Mouse (Mus musculus): ENCODE results near the gene Olfr1330. TPM values are rescaled to one million over a fixed set of nuclear protein-coding genes. Genes with fewer than 3 reads are reported as not detected.
"Not testable (repeated sequence)": the region's sequence is repeated elsewhere in the genome, so short reads cannot be mapped to it uniquely, and the experiment has no call there.

Olfr1330 gene
- not detected in 2 replicates for polyA plus RNA-seq (2014; fragmentation: Nextera tagmentation; extraction: Ambion mirVana)

- H3K4me1 ChIP-seq (ENCODE audit: control insufficient read depth, insufficient read depth, low read length) = no peaks in the 10 kb centered on the region
- H3K4me2 ChIP-seq (ENCODE audit: low read depth, low read length) = no peak within 1 kb of the TSS
- WGBS = 83% methylated on average over 1 of the region's 1 CpGs
- H3K9me3 ChIP-seq (ENCODE audit: control insufficient read depth, low read length) = no peaks in the 10 kb centered on the region
- H3K27me3 ChIP-seq (ENCODE audit: control insufficient read depth, insufficient read depth, low read length) = no peaks in the 10 kb centered on the region
- no peak within 1 kb of the TSS for H3K27ac ChIP-seq (ENCODE audit: low read depth, low read length)
- H3K36me3 ChIP-seq (ENCODE audit: control insufficient read depth, insufficient read depth, low read length) = no peaks in the 10 kb centered on the region
- no peak for ATAC-seq (ENCODE audit: low read depth)
- no peak within 1 kb of the TSS for H3K9ac ChIP-seq (replicated peaks; ENCODE audit: low read depth, low read length)
- H3K4me3 ChIP-seq (ENCODE audit: low read depth, low read length) = no peak within 1 kb of the TSS
These were observed at the start of gene Olfr1330 for GRCm38 (mm10) chr4:118888297-118888696. Gene Olfr1330, plus strand, starts transcription at chr4:118888597.

- H3K4me1 ChIP-seq (ENCODE audit: control insufficient read depth, insufficient read depth, low read length) = no peaks in the 10 kb centered on the region
- no peaks in the 10 kb centered on the region for H3K27me3 ChIP-seq (ENCODE audit: control insufficient read depth, insufficient read depth, low read length)
- no peak for ATAC-seq (ENCODE audit: low read depth)
- H3K4me2 ChIP-seq (ENCODE audit: low read depth, low read length) = no peak overlapping the region
- H3K9ac ChIP-seq (replicated peaks; ENCODE audit: low read depth, low read length) = no peak overlapping the region
- H3K9me3 ChIP-seq (ENCODE audit: control insufficient read depth, low read length) = no peaks in the 10 kb centered on the region
- H3K27ac ChIP-seq (ENCODE audit: low read depth, low read length) = no peak overlapping the region
- no peaks in the 10 kb centered on the region for H3K36me3 ChIP-seq (ENCODE audit: control insufficient read depth, insufficient read depth, low read length)
- no peak overlapping the region for H3K4me3 ChIP-seq (ENCODE audit: low read depth, low read length)
- 83% methylated on average over 1 of the region's 1 CpGs for WGBS
These were observed 26.6 kb upstream of the Olfr1330 start for GRCm38 (mm10) chr4:118861791-118862190.

GRCm38 (mm10) chr4:118862704-118863103, 25.7 kb upstream of the Olfr1330 start:
- Histone ChIP-seq H3K9me3 (ENCODE audit: control insufficient read depth, low read length) (no peaks in the 10 kb centered on the region), H3K4me2 (ENCODE audit: low read depth, low read length) (no peak overlapping the region), H3K4me3 (ENCODE audit: low read depth, low read length) (no peak overlapping the region), H3K4me1 (ENCODE audit: control insufficient read depth, insufficient read depth, low read length) (no peaks in the 10 kb centered on the region), H3K9ac (replicated peaks; ENCODE audit: low read depth, low read length) (no peak overlapping the region), H3K36me3 (ENCODE audit: control insufficient read depth, insufficient read depth, low read length) (no peaks in the 10 kb centered on the region), H3K27ac (ENCODE audit: low read depth, low read length) (no peak overlapping the region), H3K27me3 (ENCODE audit: control insufficient read depth, insufficient read depth, low read length) (no peaks in the 10 kb centered on the region)
- WGBS = 54% methylated on average over 4 of the region's 4 CpGs
- no peak for ATAC-seq (ENCODE audit: low read depth)

GRCm38 (mm10) chr4:118864349-118864748, 24.0 kb upstream of the Olfr1330 start, which contains the start of gene Olfr1331:
Gene Olfr1331, plus strand, starts transcription at chr4:118864649.
- no peak within 1 kb of the TSS for H3K27ac ChIP-seq (ENCODE audit: low read depth, low read length)
- H3K4me2 ChIP-seq (ENCODE audit: low read depth, low read length) = no peak within 1 kb of the TSS
- H3K9me3 ChIP-seq (ENCODE audit: control insufficient read depth, low read length) = no peaks in the 10 kb centered on the region
- no peaks in the 10 kb centered on the region for H3K27me3 ChIP-seq (ENCODE audit: control insufficient read depth, insufficient read depth, low read length)
- no peaks in the 10 kb centered on the region for H3K4me1 ChIP-seq (ENCODE audit: control insufficient read depth, insufficient read depth, low read length)
- no peaks in the 10 kb centered on the region for H3K36me3 ChIP-seq (ENCODE audit: control insufficient read depth, insufficient read depth, low read length)
- no peak within 1 kb of the TSS for H3K9ac ChIP-seq (replicated peaks; ENCODE audit: low read depth, low read length)
- 88% methylated on average over 1 of the region's 1 CpGs for WGBS
- ATAC-seq (ENCODE audit: low read depth) = no peak
- no peak within 1 kb of the TSS for H3K4me3 ChIP-seq (ENCODE audit: low read depth, low read length)

- no peak overlapping the region for H3K4me2 ChIP-seq (ENCODE audit: low read depth, low read length)
- no peak overlapping the region for H3K27ac ChIP-seq (ENCODE audit: low read depth, low read length)
- H3K36me3 ChIP-seq (ENCODE audit: control insufficient read depth, insufficient read depth, low read length) = no peaks in the 10 kb centered on the region
- H3K4me1 ChIP-seq (ENCODE audit: control insufficient read depth, insufficient read depth, low read length) = no peaks in the 10 kb centered on the region
- H3K9ac ChIP-seq (replicated peaks; ENCODE audit: low read depth, low read length) = no peak overlapping the region
- no peak for ATAC-seq (ENCODE audit: low read depth)
- H3K27me3 ChIP-seq (ENCODE audit: control insufficient read depth, insufficient read depth, low read length) = no peaks in the 10 kb centered on the region
- no peak overlapping the region for H3K4me3 ChIP-seq (ENCODE audit: low read depth, low read length)
- H3K9me3 ChIP-seq (ENCODE audit: control insufficient read depth, low read length) = no peaks in the 10 kb centered on the region
These were observed 20.8 kb upstream of the Olfr1330 start for GRCm38 (mm10) chr4:118867566-118867965.

GRCm38 (mm10) chr4:118901981-118902380, 13.6 kb downstream of the Olfr1330 start:
- H3K9me3 ChIP-seq (ENCODE audit: control insufficient read depth, low read length) = no peaks in the 10 kb centered on the region
- no peak overlapping the region for H3K4me2 ChIP-seq (ENCODE audit: low read depth, low read length)
- H3K4me3 ChIP-seq (ENCODE audit: low read depth, low read length) = no peak overlapping the region
- H3K9ac ChIP-seq (replicated peaks; ENCODE audit: low read depth, low read length) = no peak overlapping the region
- no peak overlapping the region for H3K27ac ChIP-seq (ENCODE audit: low read depth, low read length)
- no peaks in the 10 kb centered on the region for H3K4me1 ChIP-seq (ENCODE audit: control insufficient read depth, insufficient read depth, low read length)
- WGBS = 63% methylated on average over 2 of the region's 2 CpGs
- no peak for ATAC-seq (ENCODE audit: low read depth)
- H3K36me3 ChIP-seq (ENCODE audit: control insufficient read depth, insufficient read depth, low read length) = no peaks in the 10 kb centered on the region
- H3K27me3 ChIP-seq (ENCODE audit: control insufficient read depth, insufficient read depth, low read length) = no peaks in the 10 kb centered on the region

GRCm38 (mm10) chr4:118917365-118917764, 29.0 kb downstream of the Olfr1330 start, which contains the start of gene Olfr1329:
Gene Olfr1329, minus strand, starts transcription at chr4:118917465.
- not testable (repeated sequence) for H3K36me3 ChIP-seq (ENCODE audit: control insufficient read depth, insufficient read depth, low read length); H3K9me3 ChIP-seq (ENCODE audit: control insufficient read depth, low read length)
- WGBS = 63% methylated on average over 2 of the region's 2 CpGs

GRCm38 (mm10) chr4:118931326-118931725, 42.9 kb downstream of the Olfr1330 start:
- not testable (repeated sequence) for H3K4me2 ChIP-seq (ENCODE audit: low read depth, low read length); ATAC-seq (ENCODE audit: low read depth)

More at GRCm38 (mm10) chr4:118917365-118917764, 29.0 kb downstream of the Olfr1330 start, which contains the start of gene Olfr1329:
- H3K4me1 ChIP-seq (ENCODE audit: control insufficient read depth, insufficient read depth, low read length); ATAC-seq (ENCODE audit: low read depth); H3K4me2 ChIP-seq (ENCODE audit: low read depth, low read length); H3K27me3 ChIP-seq (ENCODE audit: control insufficient read depth, insufficient read depth, low read length); H3K4me3 ChIP-seq (ENCODE audit: low read depth, low read length); H3K9ac ChIP-seq (replicated peaks; ENCODE audit: low read depth, low read length); H3K27ac ChIP-seq (ENCODE audit: low read depth, low read length): not testable (repeated sequence)

GRCm38 (mm10) chr4:118938512-118938911, 50.1 kb downstream of the Olfr1330 start, which contains the start of gene Olfr1328:
Gene Olfr1328, minus strand, starts transcription at chr4:118938612.
- Histone ChIP-seq H3K4me1 (ENCODE audit: control insufficient read depth, insufficient read depth, low read length) (no peaks in the 10 kb centered on the region), H3K9ac (replicated peaks; ENCODE audit: low read depth, low read length) (no peak within 1 kb of the TSS), H3K4me2 (ENCODE audit: low read depth, low read length) (no peak within 1 kb of the TSS), H3K27ac (ENCODE audit: low read depth, low read length) (no peak within 1 kb of the TSS), H3K36me3 (ENCODE audit: control insufficient read depth, insufficient read depth, low read length) (no peaks in the 10 kb centered on the region), H3K27me3 (ENCODE audit: control insufficient read depth, insufficient read depth, low read length) (no peaks in the 10 kb centered on the region), H3K9me3 (ENCODE audit: control insufficient read depth, low read length) (no peaks in the 10 kb centered on the region), H3K4me3 (ENCODE audit: low read depth, low read length) (no peak within 1 kb of the TSS)
- ATAC-seq (ENCODE audit: low read depth) = no peak
- 58% methylated on average over 2 of the region's 2 CpGs for WGBS

More at GRCm38 (mm10) chr4:118931326-118931725, 42.9 kb downstream of the Olfr1330 start:
- not testable (repeated sequence) for H3K27ac ChIP-seq (ENCODE audit: low read depth, low read length); H3K36me3 ChIP-seq (ENCODE audit: control insufficient read depth, insufficient read depth, low read length); H3K9me3 ChIP-seq (ENCODE audit: control insufficient read depth, low read length); H3K4me1 ChIP-seq (ENCODE audit: control insufficient read depth, insufficient read depth, low read length); H3K9ac ChIP-seq (replicated peaks; ENCODE audit: low read depth, low read length); H3K4me3 ChIP-seq (ENCODE audit: low read depth, low read length); H3K27me3 ChIP-seq (ENCODE audit: control insufficient read depth, insufficient read depth, low read length)
- WGBS = 76% methylated on average over 3 of the region's 3 CpGs

All from neural tube, embryonic 14.5 days (tissue).